Mouse (Mus musculus) CD8-positive naive resting alpha-beta T cell, adult 2 months (primary cell): ENCODE data around the gene Sash3.

Experiments
- DNase-seq, 2 experiments: peaks; one replicate each; pipeline ENCODE4 v3.0.0; 2022; ENCODE audit warnings: low read depth in 2 of 2, low spot score in 2 of 2

Sash3 gene

DNA sequence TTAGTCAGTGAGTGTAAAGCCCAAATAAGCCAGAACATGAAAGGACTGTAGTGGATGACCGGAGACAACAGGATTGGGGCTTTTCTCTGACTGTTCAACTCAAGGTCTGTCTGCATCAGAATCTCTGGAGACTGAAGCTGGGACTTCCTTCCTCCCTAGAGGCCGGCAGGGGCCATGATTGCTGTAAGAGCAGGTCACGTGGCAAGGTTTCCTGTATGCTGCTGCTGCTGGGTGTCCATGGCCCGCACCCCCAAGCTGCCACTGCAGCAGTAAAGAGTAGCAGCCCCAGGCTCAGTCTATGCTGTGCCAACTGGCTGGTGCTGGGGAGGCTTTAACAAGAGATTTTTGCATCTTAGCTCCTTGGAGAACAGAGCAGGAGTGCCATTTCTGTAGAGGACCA is at the start of gene Sash3:
Gene Sash3 (plus strand): TSS at position 175 of the 400 bp plus-strand sequence.
- DNase-seq, result peak; percentile 48 to 60

DNA sequence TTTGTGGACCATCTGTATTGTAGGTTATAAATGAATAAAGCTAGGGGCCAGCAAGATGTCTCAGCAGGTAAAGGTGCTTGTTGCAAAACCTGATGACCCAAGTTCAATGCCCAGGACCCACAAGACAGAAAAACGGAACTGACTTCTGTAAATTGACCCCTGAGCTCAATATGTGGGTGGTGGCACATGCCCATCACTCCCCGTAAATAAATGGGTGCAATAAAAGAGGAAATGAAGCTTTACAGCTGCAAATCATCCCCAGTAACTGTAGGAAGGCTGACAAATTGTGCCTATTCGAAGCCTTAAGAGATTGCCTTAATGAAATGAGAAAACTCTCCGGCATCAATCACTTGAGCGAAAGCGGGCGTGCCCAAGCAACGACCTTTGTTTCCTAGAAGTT is 49.7 kb upstream of the Sash3 start:
- no peak for DNase-seq

GRCm38 (mm10) chrX:48098470-48099129 is 47.6 kb upstream of the Sash3 start:
- DNase-seq, result peak; percentile 48 to 51

GRCm38 (mm10) chrX:48099871-48100270 is 46.4 kb upstream of the Sash3 start:
- DNase-seq, result no peak

DNA sequence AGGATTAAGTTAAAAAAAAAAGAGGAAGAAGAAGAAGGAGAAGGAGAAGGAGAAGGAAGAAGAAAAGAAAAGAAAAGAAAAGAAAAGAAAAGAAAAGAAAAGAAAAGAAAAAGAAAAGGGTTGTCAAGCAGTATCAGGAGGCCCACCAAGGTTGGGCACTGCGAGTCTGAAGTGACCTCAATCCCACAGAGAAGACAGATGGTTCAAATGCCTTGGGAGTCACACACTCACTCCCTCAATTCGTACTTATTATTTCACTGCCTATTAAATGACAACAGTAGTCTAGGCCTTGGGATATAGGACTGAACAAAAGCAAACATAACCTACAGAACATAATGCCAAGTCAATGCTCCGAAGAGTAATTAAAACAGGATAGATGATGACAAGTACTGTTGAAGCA is 43.0 kb upstream of the Sash3 start:
- no peak for DNase-seq

DNA sequence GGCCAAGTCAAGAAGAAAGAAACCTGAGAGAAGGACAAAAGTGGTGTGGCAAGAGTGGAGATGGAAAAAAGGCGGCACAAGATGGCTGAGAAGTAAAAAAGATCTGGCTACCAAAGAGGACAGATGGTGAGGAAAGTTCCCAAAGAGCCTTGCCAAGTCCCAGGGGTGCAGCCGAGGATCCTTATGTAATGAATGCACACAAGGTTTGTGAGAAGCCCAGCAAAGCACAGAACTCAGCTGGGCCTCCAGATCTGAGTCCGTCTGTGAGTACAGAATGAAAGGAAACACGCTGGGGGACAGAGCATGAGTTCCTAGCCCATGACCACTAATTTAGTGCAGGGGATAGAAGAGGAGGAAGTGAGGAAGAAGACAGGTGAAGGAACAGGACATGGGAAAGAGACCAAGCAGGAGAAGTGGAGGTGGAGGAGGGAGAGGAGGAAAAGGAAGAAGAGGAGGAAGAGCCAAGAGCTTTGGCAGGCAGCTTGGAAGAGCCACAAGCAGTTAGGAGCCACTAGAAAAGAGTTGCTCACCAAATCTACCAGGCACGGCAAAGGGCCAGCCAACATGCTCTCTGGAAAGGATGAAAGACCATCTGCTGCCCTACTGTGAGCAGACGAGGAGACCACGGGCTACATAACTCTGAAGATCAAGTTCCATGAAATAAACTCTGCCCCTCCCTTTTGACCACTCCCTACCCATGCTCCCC is 41.3 kb upstream of the Sash3 start:
- no peak for DNase-seq

DNA sequence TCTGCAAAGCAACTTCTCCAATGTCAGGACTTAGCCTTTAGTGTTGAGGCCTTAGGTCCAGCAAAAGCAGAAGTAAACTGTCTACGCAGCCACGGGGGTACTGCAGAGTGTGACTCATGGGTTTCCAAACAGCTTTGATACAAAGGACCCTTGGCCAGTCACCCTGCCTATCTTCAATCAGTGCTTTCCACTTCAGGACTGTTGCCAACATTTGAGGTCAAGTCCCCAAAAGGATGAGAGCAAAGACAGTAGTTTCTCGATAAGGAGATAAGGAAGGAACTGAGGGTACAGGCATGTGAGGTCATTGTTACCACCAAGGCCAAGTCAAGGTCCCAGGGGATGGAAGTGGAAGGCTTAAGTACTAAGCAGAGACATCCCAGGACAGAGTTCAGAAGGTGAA is 40.0 kb upstream of the Sash3 start:
- no peak for DNase-seq

GRCm38 (mm10) chrX:48108394-48109315 is 37.6 kb upstream of the Sash3 start, which contains the start of gene Xpnpep2:
Gene Xpnpep2, plus strand, starts transcription at chrX:48108725.
- DNase-seq, result no peak

DNA sequence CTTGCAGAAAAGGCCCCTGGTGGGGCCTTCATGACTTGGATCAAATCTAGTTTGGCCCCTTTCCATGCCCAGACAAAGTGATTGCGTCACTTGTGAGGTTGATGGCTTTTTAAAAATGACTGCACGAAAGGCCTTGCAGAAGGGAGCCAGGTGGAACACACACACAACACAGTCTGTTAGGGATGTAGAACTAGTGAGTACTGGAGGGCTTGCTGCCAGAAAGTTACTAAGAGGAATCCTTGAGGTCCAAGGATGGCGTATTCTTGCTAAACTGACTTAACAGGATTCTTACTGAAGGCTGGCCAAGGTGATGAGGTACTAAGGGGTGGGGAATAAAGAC is 37.0 kb upstream of the Sash3 start:
- no peak for DNase-seq

GRCm38 (mm10) chrX:48119294-48119693 is 26.9 kb upstream of the Sash3 start:
- no peak for DNase-seq

DNA sequence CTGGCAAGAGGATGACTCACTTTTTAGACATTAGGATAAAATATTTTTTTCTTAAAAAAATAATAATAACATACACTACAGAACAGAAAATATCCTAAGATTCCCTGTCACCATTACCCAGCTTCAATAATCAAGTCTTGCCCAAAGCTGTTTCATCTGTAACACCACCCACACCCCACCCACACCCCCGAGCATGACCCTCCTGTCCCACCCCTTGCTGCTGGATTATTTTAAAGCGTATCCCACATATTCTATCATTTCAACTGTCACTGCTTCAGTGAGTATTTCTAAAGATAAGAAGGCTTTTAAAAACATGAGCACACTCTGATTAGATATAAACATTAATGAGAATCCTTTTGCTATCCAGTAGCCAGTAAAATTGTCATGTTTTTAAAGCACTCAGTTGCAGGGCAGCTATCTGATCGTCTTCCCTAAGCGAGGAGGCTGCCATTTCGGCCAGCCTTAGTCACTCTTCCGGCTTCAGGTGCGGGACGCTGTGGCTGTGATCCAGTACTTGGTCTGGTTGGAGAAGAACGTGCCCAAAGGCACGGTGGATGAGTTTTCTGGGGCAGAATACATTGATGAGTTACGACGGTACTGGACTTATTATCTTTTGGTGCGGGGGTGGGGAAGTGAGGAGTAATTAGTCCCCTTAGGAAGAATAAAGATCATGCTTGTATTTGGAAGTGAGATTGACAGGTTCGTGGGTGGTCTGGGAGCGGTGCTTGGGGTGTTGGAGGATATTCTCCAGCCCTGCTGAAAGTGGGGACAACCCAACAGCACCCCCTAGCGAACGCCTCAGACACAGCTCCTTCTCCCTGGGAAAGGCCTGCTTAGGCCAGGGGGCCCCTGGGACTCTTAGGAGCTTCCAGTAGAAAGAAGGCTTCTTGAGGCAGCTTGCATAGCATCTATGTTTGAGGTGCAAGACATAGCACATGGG is 21.8 kb upstream of the Sash3 start:
- DNase-seq, result peak; percentile 48 to 67

GRCm38 (mm10) chrX:48126903-48127476 is 19.2 kb upstream of the Sash3 start:
- no peak for DNase-seq

GRCm38 (mm10) chrX:48127502-48128218 is 18.6 kb upstream of the Sash3 start:
- no peak for DNase-seq

DNA sequence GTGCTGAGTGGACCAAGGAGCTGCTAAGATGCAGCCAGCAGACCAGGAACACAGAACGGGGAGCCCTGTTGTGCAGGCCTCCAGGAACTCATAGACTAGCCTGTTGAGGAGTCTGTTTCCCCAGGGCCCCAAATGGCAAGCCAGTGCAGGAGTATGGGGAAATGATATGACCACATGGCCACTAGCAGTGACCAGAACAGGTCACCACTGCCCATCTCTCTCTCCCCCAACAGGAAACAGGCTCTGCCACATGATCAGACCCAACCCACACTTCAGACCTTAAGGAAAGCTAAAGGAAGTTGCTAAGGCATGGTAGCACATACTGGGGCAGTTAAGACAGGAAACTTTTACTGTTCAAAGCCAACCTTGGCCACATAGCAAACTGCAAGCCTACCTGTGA is 17.1 kb upstream of the Sash3 start:
- DNase-seq, result no peak

GRCm38 (mm10) chrX:48136935-48137334 is 9.3 kb upstream of the Sash3 start:
- DNase-seq, result peak in 1 of 2 experiments; percentile 51

- no peak for DNase-seq
These were observed 8.2 kb upstream of the Sash3 start for GRCm38 (mm10) chrX:48138011-48138410.

- DNase-seq, result no peak
These were observed 7.5 kb upstream of the Sash3 start for GRCm38 (mm10) chrX:48138539-48139275.

- no peak for DNase-seq
These were observed 6.6 kb upstream of the Sash3 start for GRCm38 (mm10) chrX:48139368-48140285.
